Mouse (Mus musculus): ENCODE measurements around the gene Zfp777.

DNA sequence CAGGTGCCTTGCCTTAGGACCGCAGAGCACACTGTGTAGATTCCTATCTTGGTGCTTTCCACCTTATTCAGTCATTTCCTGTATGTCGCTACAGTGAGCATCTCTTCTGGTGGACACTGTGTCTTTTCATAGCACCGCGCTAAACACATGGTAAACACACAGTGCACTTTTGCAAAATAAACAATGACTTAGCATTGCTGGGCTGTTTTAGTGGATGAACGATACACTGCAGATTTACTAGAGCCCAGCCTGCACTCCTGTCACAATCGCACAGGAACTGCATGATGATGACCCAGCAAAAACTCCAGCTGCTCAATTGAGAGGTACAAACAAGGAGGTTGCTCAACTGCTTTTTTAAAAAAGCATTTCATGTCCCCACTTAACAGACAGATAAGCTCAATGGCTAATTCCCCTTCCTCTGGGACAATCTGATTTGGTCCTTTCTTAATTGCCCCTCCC is 35.1 kb upstream of the Zfp777 start:
- no peak for TF ChIP-seq POLR2A (IDR thresholded peaks at IDR 0.05; ENCODE audit: borderline replicate concordance, insufficient read depth, low read length)
- TF ChIP-seq CTCF (IDR thresholded peaks at IDR 0.05; ENCODE audit: borderline replicate concordance, insufficient read depth, low read depth, low read length), result no peak
